Mouse (Mus musculus) megakaryocyte, embryonic 14.5 days (primary cell): ENCODE data around the gene Lrp4.

Experiments
- FLI1 ChIP-seq: IDR thresholded peaks from 2 replicates; pipeline ENCODE4 v1.6.1; 2012; ENCODE audit warnings: low read length, inconsistent platforms, mixed read lengths
- GATA1 ChIP-seq: IDR thresholded peaks from 3 replicates; pipeline ENCODE4 v1.6.1; 2012; ENCODE audit warnings: mixed read lengths, low read length, inconsistent platforms, borderline replicate concordance

DNA sequence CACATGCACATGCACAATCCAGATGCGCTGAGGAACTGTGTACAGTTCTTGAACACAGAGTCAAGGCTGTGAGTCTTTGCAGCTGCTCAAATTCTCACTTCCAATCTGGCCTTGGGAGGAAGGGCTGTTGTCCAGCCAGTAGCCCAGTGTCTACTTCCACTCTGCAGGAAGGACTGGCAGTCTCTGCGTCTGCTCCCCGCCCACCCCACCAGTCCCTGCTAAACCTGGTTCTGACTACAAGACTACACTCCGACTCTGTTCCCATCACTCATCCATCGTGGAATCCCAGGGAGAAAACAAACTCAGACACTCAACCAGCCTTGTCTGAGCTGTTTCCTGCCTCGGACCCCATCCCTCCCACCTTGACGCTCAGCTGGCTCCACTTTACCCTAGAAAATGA is 18.5 kb downstream of the Lrp4 start:
- TF ChIP-seq GATA1 = no peak
- TF ChIP-seq FLI1 = no peak
